Mouse (Mus musculus) erythroblast, embryonic 14.5 days (primary cell): ENCODE measurements around the gene D430042O09Rik.

Source experiments
- GATA1 ChIP-seq: IDR thresholded peaks from 2 replicates; pipeline ENCODE4 v1.6.1; 2012; ENCODE audit warnings: low read length, inconsistent platforms, mixed read lengths
- TAL1 ChIP-seq: IDR thresholded peaks from 3 replicates; pipeline ENCODE4 v1.6.1; 2012; ENCODE audit warnings: low read length, inconsistent platforms, mixed read lengths

DNA sequence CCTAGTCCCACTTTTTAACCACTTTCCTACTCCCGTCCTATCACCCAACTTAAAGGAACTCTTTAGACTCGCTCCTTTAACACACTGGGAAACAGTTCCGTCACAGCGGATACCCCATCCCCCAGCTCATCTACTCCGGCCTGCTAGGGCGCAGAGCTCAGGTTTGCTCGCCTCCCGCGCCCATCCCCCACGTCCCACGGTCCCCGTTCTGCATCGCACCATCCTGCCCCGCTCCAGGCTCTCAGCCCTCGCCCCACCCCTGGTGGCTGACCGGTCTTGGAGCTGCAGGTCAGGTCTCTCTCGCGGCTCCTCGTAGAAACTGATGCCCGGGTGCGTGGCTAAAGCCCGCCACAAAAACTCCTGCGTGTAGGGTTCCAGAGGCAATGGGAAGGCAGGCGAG lies 502 bp upstream of the D430042O09Rik start:
- TF ChIP-seq GATA1 (no peak), TAL1 (no peak)
